Mouse (Mus musculus): ENCODE results near the gene Cby3. TPM values are rescaled to one million over a fixed set of nuclear protein-coding genes. Genes with fewer than 3 reads are reported as not detected.
A peak's percentile ranks its signal among the peaks of the same experiment; 100 is the strongest.

Gene Cby3
- polyA plus RNA-seq, 1 experiment from 2014 or later, result 0.37 TPM

- H3K4me1 ChIP-seq (ENCODE audit: insufficient read depth), result no peaks in the 10 kb centered on the region
- no peak overlapping the region for H3K9ac ChIP-seq
- ATAC-seq (ENCODE audit: insufficient read depth) (peak; percentile 67; the same call in 1 of the 2 replicates), DNase-seq (peak; percentile 93)
- no peaks in the 10 kb centered on the region for H3K36me3 ChIP-seq (ENCODE audit: insufficient read depth)
- WGBS, result 7% methylated on average over 4 of the region's 4 CpGs
- no peaks in the 10 kb centered on the region for H3K27me3 ChIP-seq (ENCODE audit: insufficient read depth, low read length)
- no peak overlapping the region for H3K4me3 ChIP-seq (ENCODE audit: low read depth, low read length)
- H3K27ac ChIP-seq (ENCODE audit: low read depth), result no peak overlapping the region
- no peaks in the 10 kb centered on the region for H3K9me3 ChIP-seq (ENCODE audit: low read depth, low read length)
- H3K4me2 ChIP-seq, result no peak overlapping the region
- peak; percentile 93 for TF ChIP-seq CTCF (IDR thresholded peaks at IDR 0.05; ENCODE audit: low read depth)
These were observed 10.3 kb downstream of the Cby3 start for GRCm38 (mm10) chr11:50364548-50364947.

GRCm38 (mm10) chr11:50365322-50365721 is 11.1 kb downstream of the Cby3 start:
- Histone ChIP-seq H3K27ac (ENCODE audit: low read depth) (no peak overlapping the region), H3K27me3 (ENCODE audit: insufficient read depth, low read length) (no peaks in the 10 kb centered on the region), H3K4me2 (no peak overlapping the region), H3K4me1 (ENCODE audit: insufficient read depth) (no peaks in the 10 kb centered on the region), H3K4me3 (ENCODE audit: low read depth, low read length) (no peak overlapping the region), H3K9me3 (ENCODE audit: low read depth, low read length) (no peaks in the 10 kb centered on the region), H3K36me3 (ENCODE audit: insufficient read depth) (no peaks in the 10 kb centered on the region), H3K9ac (no peak overlapping the region)
- TF ChIP-seq CTCF (IDR thresholded peaks at IDR 0.05; ENCODE audit: low read depth), result no peak
- ATAC-seq (ENCODE audit: insufficient read depth), result no peak
- no peak for DNase-seq

GRCm38 (mm10) chr11:50367531-50367930 is 13.3 kb downstream of the Cby3 start:
- Histone ChIP-seq H3K36me3 (ENCODE audit: insufficient read depth) (no peaks in the 10 kb centered on the region), H3K4me3 (ENCODE audit: low read depth, low read length) (no peak overlapping the region), H3K27me3 (ENCODE audit: insufficient read depth, low read length) (no peaks in the 10 kb centered on the region), H3K4me1 (ENCODE audit: insufficient read depth) (no peaks in the 10 kb centered on the region; the same call in 1 of the 2 replicates), H3K27ac (ENCODE audit: low read depth) (no peak overlapping the region), H3K9ac (no peak overlapping the region), H3K4me2 (no peak overlapping the region), H3K9me3 (ENCODE audit: low read depth, low read length) (no peaks in the 10 kb centered on the region)
- TF ChIP-seq CTCF (IDR thresholded peaks at IDR 0.05; ENCODE audit: low read depth), result no peak
- DNase-seq, result no peak
- ATAC-seq (ENCODE audit: insufficient read depth), result no peak
- 93% methylated on average over 9 of the region's 9 CpGs for WGBS

- H3K4me2 ChIP-seq, result no peak overlapping the region
- WGBS, result 77% methylated on average over 5 of the region's 5 CpGs
- no peaks in the 10 kb centered on the region; the same call in 1 of the 2 replicates for H3K4me1 ChIP-seq (ENCODE audit: insufficient read depth)
- no peaks in the 10 kb centered on the region for H3K36me3 ChIP-seq (ENCODE audit: insufficient read depth)
- no peak for DNase-seq
- H3K4me3 ChIP-seq (ENCODE audit: low read depth, low read length), result no peak overlapping the region
- no peak for TF ChIP-seq CTCF (IDR thresholded peaks at IDR 0.05; ENCODE audit: low read depth)
- H3K27ac ChIP-seq (ENCODE audit: low read depth), result no peak overlapping the region
- no peak overlapping the region for H3K9ac ChIP-seq
- H3K27me3 ChIP-seq (ENCODE audit: insufficient read depth, low read length), result no peaks in the 10 kb centered on the region
- no peaks in the 10 kb centered on the region for H3K9me3 ChIP-seq (ENCODE audit: low read depth, low read length)
- no peak for ATAC-seq (ENCODE audit: insufficient read depth)
These were observed 15.2 kb downstream of the Cby3 start for GRCm38 (mm10) chr11:50369360-50369911.

- no peak for ATAC-seq (ENCODE audit: insufficient read depth)
- Histone ChIP-seq H3K9ac (peak overlapping the region; percentile 38), H3K27me3 (ENCODE audit: insufficient read depth, low read length) (no peaks in the 10 kb centered on the region), H3K36me3 (ENCODE audit: insufficient read depth) (no peaks in the 10 kb centered on the region), H3K4me1 (ENCODE audit: insufficient read depth) (no peaks in the 10 kb centered on the region; the same call in 1 of the 2 replicates), H3K9me3 (ENCODE audit: low read depth, low read length) (no peaks in the 10 kb centered on the region), H3K27ac (ENCODE audit: low read depth) (peak overlapping the region; percentile 24; the same call in 1 of the 2 replicates), H3K4me2 (peak overlapping the region; percentile 76), H3K4me3 (ENCODE audit: low read depth, low read length) (no peak overlapping the region)
- 52% methylated on average over 4 of the region's 4 CpGs for WGBS
- peak; percentile 34 for DNase-seq
- TF ChIP-seq CTCF (IDR thresholded peaks at IDR 0.05; ENCODE audit: low read depth), result no peak
These were observed 16.7 kb downstream of the Cby3 start for GRCm38 (mm10) chr11:50370969-50371368.

- under 1% methylated on average over 18 of the region's 18 CpGs for WGBS
- H3K36me3 ChIP-seq (ENCODE audit: insufficient read depth), result no peaks in the 10 kb centered on the region
- H3K9me3 ChIP-seq (ENCODE audit: low read depth, low read length), result no peaks in the 10 kb centered on the region
- no peaks in the 10 kb centered on the region; the same call in 1 of the 2 replicates for H3K4me1 ChIP-seq (ENCODE audit: insufficient read depth)
- DNase-seq, result peak; percentile 87
- H3K27ac ChIP-seq (ENCODE audit: low read depth), result peak overlapping the region; percentile 1; the same call in 1 of the 2 replicates
- peak overlapping the region; percentile 39 for H3K4me3 ChIP-seq (ENCODE audit: low read depth, low read length)
- H3K4me2 ChIP-seq, result peak overlapping the region; percentile 76
- ATAC-seq (ENCODE audit: insufficient read depth), result no peak; the same call in 1 of the 2 replicates
- H3K27me3 ChIP-seq (ENCODE audit: insufficient read depth, low read length), result no peaks in the 10 kb centered on the region
- peak; percentile 57 for TF ChIP-seq CTCF (IDR thresholded peaks at IDR 0.05; ENCODE audit: low read depth)
- H3K9ac ChIP-seq, result peak overlapping the region; percentile 67
These were observed 17.2 kb downstream of the Cby3 start for GRCm38 (mm10) chr11:50371399-50371841.

GRCm38 (mm10) chr11:50371911-50372310 is 17.6 kb downstream of the Cby3 start:
- no peaks in the 10 kb centered on the region for H3K9me3 ChIP-seq (ENCODE audit: low read depth, low read length)
- H3K36me3 ChIP-seq (ENCODE audit: insufficient read depth), result no peaks in the 10 kb centered on the region
- TF ChIP-seq CTCF (IDR thresholded peaks at IDR 0.05; ENCODE audit: low read depth), result no peak
- peak overlapping the region; percentile 76 for H3K4me2 ChIP-seq
- H3K9ac ChIP-seq, result no peak overlapping the region
- H3K27me3 ChIP-seq (ENCODE audit: insufficient read depth, low read length), result no peaks in the 10 kb centered on the region
- DNase-seq (no peak), ATAC-seq (ENCODE audit: insufficient read depth) (no peak)
- H3K27ac ChIP-seq (ENCODE audit: low read depth), result no peak overlapping the region
- no peak overlapping the region; the same call in 1 of the 2 replicates for H3K4me3 ChIP-seq (ENCODE audit: low read depth, low read length)
- no peaks in the 10 kb centered on the region; the same call in 1 of the 2 replicates for H3K4me1 ChIP-seq (ENCODE audit: insufficient read depth)
- WGBS, result 86% methylated on average over 1 of the region's 1 CpGs
